Mouse (Mus musculus) forebrain, embryonic 15.5 days (tissue): ENCODE results near the gene Hoxa3. TPM values are rescaled to one million over a fixed set of nuclear protein-coding genes. Genes with fewer than 3 reads are reported as not detected.

Experiments used
- microRNA counts: library from miRNA; unstranded; fragments of <30 nt; microRNA quantifications from one replicate; lab custom pipeline; 2016
- microRNA-seq: library from miRNA; unstranded; fragments of <30 nt; microRNA quantifications from one replicate; pipeline ENCODE4, GENCODE M21; 2016
- polyA plus RNA-seq: library from polyadenylated mRNA; unstranded; fragments of >200 nt; fragmentation: Nextera tagmentation; extraction: Ambion mirVana; gene quantifications from 2 replicates; pipeline ENCODE4 v1.2.1, GENCODE M21; 2015

Gene Hoxa3
- polyA plus RNA-seq, 1 experiment from 2014 or later, result not detected

MicroRNA genes within 50 kb of the gene (microRNA counts, 519-probe panel; counts per million panel counts)
- not detected for microRNA mmu-miR-196b (lab: Ali Mortazavi, UCI)

Small RNAs within 50 kb of the gene (microRNA-seq; reads per million reads assigned to microRNA genes)
- gene Mir196b, result 30.1 reads per million, percentile 38 among the genes with 10 or more reads in this experiment

Other genes starting within 250 kb of the Hoxa3 start
- gene Skap2, start 200.8 kb downstream of the Hoxa3 start, polyA plus RNA-seq, result 5.0 and 7.4 TPM in 2 replicates
- not detected in 2 replicates for gene Hoxa1, start 55.0 kb downstream of the Hoxa3 start, polyA plus RNA-seq
- gene Hoxa2, start 48.5 kb downstream of the Hoxa3 start, polyA plus RNA-seq, result not detected in 2 replicates
- not detected in 2 replicates for gene 5730596B20Rik, start 35.8 kb downstream of the Hoxa3 start, polyA plus RNA-seq
- gene Hoxa4, start 21.6 kb downstream of the Hoxa3 start, polyA plus RNA-seq, result not detected in 2 replicates
- gene Hoxa5, start 8.7 kb downstream of the Hoxa3 start, polyA plus RNA-seq, result not detected in 2 replicates
- not detected in 2 replicates for gene Hoxa6, start 4.6 kb downstream of the Hoxa3 start, polyA plus RNA-seq
- not detected in 2 replicates for gene Gm28308, start within 50 bp of the Hoxa3 start, polyA plus RNA-seq
- not detected in 2 replicates for gene Hoxa7, start 8.5 kb upstream of the Hoxa3 start, polyA plus RNA-seq
- not detected in 2 replicates for gene Hoxa9, start 17.8 kb upstream of the Hoxa3 start, polyA plus RNA-seq
- gene Hoxa10, start 27.5 kb upstream of the Hoxa3 start, polyA plus RNA-seq, result not detected in 2 replicates
- not detected in 2 replicates for gene Hoxa11, start 32.5 kb upstream of the Hoxa3 start, polyA plus RNA-seq
- gene Hoxa13, start 47.5 kb upstream of the Hoxa3 start, polyA plus RNA-seq, result not detected in 2 replicates
- not detected in 2 replicates for gene Evx1, start 100.2 kb upstream of the Hoxa3 start, polyA plus RNA-seq